Mouse (Mus musculus) embryonic stem cell, embryonic (primary cell): Measurements from ENCODE around the gene Pcmt1.

Experiments
- CTCF ChIA-PET, 4 experiments: fragments of 300-600 bp in 2 of 4; fragments of 350-600 bp in 2 of 4; sonication (Branson Sonifier 250); formaldehyde crosslinking; loops; one replicate each; lab custom pipeline; 2022; ENCODE audit warnings: inconsistent platforms in 2 of 4; lab: Charles Lee
- POLR2A ChIA-PET, 4 experiments: fragments of 300-600 bp in 2 of 4; fragments of 350-600 bp in 2 of 4; sonication (Branson Sonifier 250); formaldehyde crosslinking; loops; one replicate each; lab custom pipeline; 2022; ENCODE audit warnings: antibody characterized with exemption in 4 of 4, inconsistent platforms in 1 of 4; lab: Charles Lee

The Pcmt1 gene

GRCm38 (mm10) chr10:7582157-7582890, 98.6 kb downstream of the Pcmt1 start:
- ChIA-PET POLR2A (interaction anchor here in 3 of 4 experiments (0.6 to 2.0 kb wide), 13 partner anchors 8 to 372 kb away, joined by 3 to 12 read pairs (median 4); partner anchors contain the start of genes Katna1 (in 1 of the 3) and Lrp11 (in 1 of the 3)), CTCF (interaction anchor here in 3 of 4 experiments (0.5 to 1.4 kb wide), 5 partner anchors 9 to 289 kb away, joined by 3 to 7 read pairs (median 3); no protein-coding TSS in a partner anchor)

- CTCF ChIA-PET = no interaction called here
- POLR2A ChIA-PET = interaction anchor here in 2 of 4 experiments (1.1 to 1.5 kb wide), 3 partner anchors 9 to 373 kb away, joined by 3 read pairs; partner anchors contain the start of gene Lrp11 (in 1 of the 2)
Measured at GRCm38 (mm10) chr10:7581401-7581800, 99.5 kb downstream of the Pcmt1 start.
